Mouse (Mus musculus) embryonic facial prominence, embryonic 14.5 days (tissue): ENCODE measurements around the gene Ccdc69. TPM values are rescaled to one million over a fixed set of nuclear protein-coding genes. Genes with fewer than 3 reads are reported as not detected.
A peak's percentile ranks its signal among the peaks of the same experiment; 100 is the strongest.

Experiments used
- ATAC-seq: fragments of 200-750 bp; cut with Nextera tagmentation; 2 replicates; pipeline ENCODE4 v1.8.0; 2017; ENCODE audit warnings: low read depth, moderate number of reproducible peaks, moderate TSS enrichment
- DNase-seq: peaks from one replicate; pipeline ENCODE4 v3.0.0-alpha.2; 2015; ENCODE audit warnings: low spot score
- H3K27ac ChIP-seq: fragments of 300-500 bp; sonication (generic); replicated peaks from 2 replicates; pipeline ENCODE4 v1.5.1; 2014; ENCODE audit warnings: low read depth, mild to moderate bottlenecking, low read length, moderate library complexity
- H3K27me3 ChIP-seq: fragments of 300-500 bp; sonication (generic); replicated peaks from 2 replicates; pipeline ENCODE4 v1.6.1; 2014; ENCODE audit warnings: low read length; ENCODE audit not compliant: control insufficient read depth, insufficient read depth
- H3K36me3 ChIP-seq: fragments of 300-500 bp; sonication (generic); 2 replicates; pipeline ENCODE4 v1.6.1; 2014; ENCODE audit warnings: low read length, mixed read lengths; ENCODE audit not compliant: control insufficient read depth, insufficient read depth
- H3K4me1 ChIP-seq: fragments of 300-500 bp; sonication (generic); 2 replicates; pipeline ENCODE4 v1.6.1; 2014; ENCODE audit warnings: antibody characterized with exemption, low read length; ENCODE audit not compliant: control insufficient read depth, insufficient read depth
- H3K4me2 ChIP-seq: fragments of 300-500 bp; sonication (generic); 2 replicates; pipeline ENCODE4 v1.6.1; 2014; ENCODE audit warnings: low read depth, mild to moderate bottlenecking, low read length, moderate library complexity, mixed read lengths
- H3K4me3 ChIP-seq: fragments of 300-500 bp; sonication (generic); 2 replicates; pipeline ENCODE4 v1.5.1; 2014; ENCODE audit warnings: low read depth, mild to moderate bottlenecking, low read length
- H3K9ac ChIP-seq: fragments of 300-500 bp; sonication (generic); 2 replicates; pipeline ENCODE4 v1.6.1; 2014; ENCODE audit warnings: low read depth, mild to moderate bottlenecking, low read length, moderate library complexity, mixed read lengths
- H3K9me3 ChIP-seq: fragments of 300-500 bp; sonication (generic); 2 replicates; pipeline ENCODE4 v1.6.1; 2016; ENCODE audit warnings: low read length; ENCODE audit not compliant: control insufficient read depth
- WGBS: fragments of 180-500 bp; shearing (Covaris S2); extraction: QIAGEN DNeasy Blood & Tissue Kit; methylation state at CpG from one replicate; pipeline ENCODE4 v1.1.7; 2014; 5-methylcytosine and 5-hydroxymethylcytosine counted together
- polyA plus RNA-seq: library from polyadenylated mRNA; unstranded; fragments of >200 nt; fragmentation: Nextera tagmentation; extraction: Ambion mirVana; gene quantifications from 2 replicates; pipeline ENCODE4 v1.2.1, GENCODE M21; 2014

The Ccdc69 gene
- polyA plus RNA-seq, 1 experiment from 2014 or later = 2.7 TPM

GRCm38 (mm10) chr11:55025896-55026295 lies 52.0 kb downstream of the Ccdc69 start:
- Histone ChIP-seq H3K27ac (no peak overlapping the region; the same call in 1 of the 2 replicates), H3K27me3 (no peaks in the 10 kb centered on the region), H3K9ac (no peak overlapping the region), H3K4me1 (peaks cover 66% of the 10 kb centered on the region), H3K4me3 (no peak overlapping the region), H3K4me2 (no peak overlapping the region), H3K9me3 (no peaks in the 10 kb centered on the region), H3K36me3 (peaks cover 20% of the 10 kb centered on the region)
- no peak for DNase-seq
- 70% methylated on average over 4 of the region's 4 CpGs for WGBS
- no peak for ATAC-seq

- Histone ChIP-seq H3K9ac (peak overlapping the region; percentile 47), H3K4me2 (peak overlapping the region; percentile 43), H3K9me3 (no peaks in the 10 kb centered on the region), H3K36me3 (peaks cover 43% of the 10 kb centered on the region), H3K4me3 (0 out of 2 replicates have a peak overlapping the region, but pooled peaks have one; percentile 2), H3K27me3 (no peaks in the 10 kb centered on the region), H3K27ac (peak overlapping the region; percentile 99), H3K4me1 (peaks cover 58% of the 10 kb centered on the region)
- no peak for DNase-seq
- WGBS = 44% methylated on average over 3 of the region's 3 CpGs
- ATAC-seq = peak; percentile 7; the same call in 1 of the 2 replicates
These were observed 54.3 kb downstream of the Ccdc69 start for GRCm38 (mm10) chr11:55023583-55023982.

GRCm38 (mm10) chr11:55023049-55023564 lies 54.8 kb downstream of the Ccdc69 start:
- H3K27ac ChIP-seq = peak overlapping the region; percentile 99

DNA sequence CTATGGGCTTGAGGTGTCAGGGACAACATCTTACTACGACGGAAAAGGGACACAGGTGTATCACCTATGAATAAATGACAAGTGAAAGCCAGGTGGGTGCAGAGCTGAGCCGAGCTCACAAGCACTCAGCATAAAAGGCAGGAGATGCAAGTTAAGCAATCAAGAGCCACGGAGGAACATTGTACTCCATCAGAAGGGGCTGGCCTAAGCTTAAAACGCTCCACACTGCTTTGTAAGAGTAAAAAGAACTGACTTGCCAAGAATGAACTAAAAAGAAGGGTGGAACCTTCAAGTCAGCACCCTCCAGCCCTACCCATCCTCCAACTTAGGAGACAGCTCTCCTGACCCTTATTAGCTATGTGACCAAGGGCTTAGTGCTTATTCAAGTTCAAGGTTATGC lies 55.4 kb downstream of the Ccdc69 start:
- H3K4me1 ChIP-seq = peaks cover 49% of the 10 kb centered on the region
- no peaks in the 10 kb centered on the region for H3K9me3 ChIP-seq
- H3K27me3 ChIP-seq = no peaks in the 10 kb centered on the region
- peak; percentile 40 for DNase-seq
- H3K4me2 ChIP-seq = peak overlapping the region; percentile 43
- 52% methylated on average over 5 of the region's 5 CpGs for WGBS
- H3K27ac ChIP-seq = peak overlapping the region; percentile 99
- H3K4me3 ChIP-seq = no peak overlapping the region
- no peak for ATAC-seq
- 0 out of 2 replicates have a peak overlapping the region, but pooled peaks have one; percentile 21 for H3K9ac ChIP-seq
- H3K36me3 ChIP-seq = peaks cover 54% of the 10 kb centered on the region

More at GRCm38 (mm10) chr11:55023049-55023564, 54.8 kb downstream of the Ccdc69 start:
- H3K27me3 ChIP-seq = no peaks in the 10 kb centered on the region
- ATAC-seq (peak; percentile 90), DNase-seq (peak; percentile 98)
- peaks cover 48% of the 10 kb centered on the region for H3K36me3 ChIP-seq
- no peaks in the 10 kb centered on the region for H3K9me3 ChIP-seq
- H3K4me2 ChIP-seq = peak overlapping the region; percentile 43
- no peak overlapping the region for H3K4me3 ChIP-seq
- H3K9ac ChIP-seq = peak overlapping the region; percentile 47
- WGBS = 1% methylated on average over 10 of the region's 10 CpGs
- peaks cover 55% of the 10 kb centered on the region for H3K4me1 ChIP-seq

DNA sequence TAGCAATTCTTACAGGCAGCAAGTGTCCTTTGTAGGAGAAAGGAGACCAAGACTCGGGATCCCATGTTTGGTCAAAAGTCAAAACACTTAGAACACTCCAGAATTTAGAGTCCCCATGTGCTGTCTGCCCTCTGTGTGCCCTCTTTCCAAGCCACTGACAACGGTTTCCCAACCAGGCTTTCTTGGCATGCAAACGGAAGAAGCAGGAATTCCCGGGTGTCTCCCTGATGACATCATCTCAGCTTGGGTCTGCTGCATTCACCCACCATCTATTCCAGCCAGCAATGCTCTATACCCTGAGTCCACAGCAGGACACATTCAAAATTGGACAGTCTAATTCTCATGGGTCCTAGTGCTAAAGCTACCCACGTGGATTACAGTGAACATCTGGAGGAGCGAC lies 56.1 kb downstream of the Ccdc69 start:
- Histone ChIP-seq H3K27ac (peak overlapping the region; percentile 99), H3K4me3 (no peak overlapping the region), H3K4me1 (peaks cover 46% of the 10 kb centered on the region), H3K4me2 (no peak overlapping the region), H3K27me3 (no peaks in the 10 kb centered on the region), H3K9ac (no peak overlapping the region), H3K36me3 (peaks cover 54% of the 10 kb centered on the region), H3K9me3 (no peaks in the 10 kb centered on the region)
- ATAC-seq (no peak), DNase-seq (peak; percentile 17)
- WGBS = 44% methylated on average over 6 of the region's 6 CpGs

- ATAC-seq (no peak), DNase-seq (no peak)
- Histone ChIP-seq H3K4me3 (no peak overlapping the region), H3K27ac (no peak overlapping the region), H3K9ac (no peak overlapping the region), H3K36me3 (peaks cover 51% of the 10 kb centered on the region), H3K4me1 (peaks cover 44% of the 10 kb centered on the region), H3K27me3 (no peaks in the 10 kb centered on the region), H3K9me3 (no peaks in the 10 kb centered on the region), H3K4me2 (no peak overlapping the region)
These were observed 56.5 kb downstream of the Ccdc69 start for GRCm38 (mm10) chr11:55021458-55021857.

GRCm38 (mm10) chr11:55019711-55020110 lies 58.2 kb downstream of the Ccdc69 start:
- H3K9ac ChIP-seq = no peak overlapping the region
- H3K4me2 ChIP-seq = no peak overlapping the region
- no peak overlapping the region for H3K4me3 ChIP-seq
- WGBS = 84% methylated on average over 2 of the region's 2 CpGs
- ATAC-seq = no peak
- peaks cover 52% of the 10 kb centered on the region for H3K36me3 ChIP-seq
- H3K27me3 ChIP-seq = no peaks in the 10 kb centered on the region
- no peak for DNase-seq
- no peaks in the 10 kb centered on the region for H3K9me3 ChIP-seq
- no peak overlapping the region for H3K27ac ChIP-seq
- peaks cover 38% of the 10 kb centered on the region for H3K4me1 ChIP-seq

DNA sequence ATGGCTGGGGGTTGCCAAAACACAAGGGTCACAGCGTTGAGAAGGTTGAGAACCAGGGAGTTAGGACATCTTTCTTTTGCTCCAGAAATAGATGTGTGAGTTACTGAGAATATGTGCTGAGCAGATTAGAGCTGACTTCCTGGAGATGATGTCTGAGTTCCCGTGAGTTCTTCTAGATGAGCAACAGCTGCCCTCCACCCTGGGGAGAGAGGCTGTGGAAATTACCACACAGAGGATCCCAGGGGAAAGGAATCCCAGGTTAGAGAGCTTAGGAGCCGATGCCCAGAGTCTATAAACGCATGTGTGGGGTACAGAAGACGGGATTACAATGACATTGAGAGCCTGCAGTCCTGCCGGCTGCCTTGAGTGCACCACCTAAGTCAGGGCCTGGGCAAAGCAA lies 59.9 kb downstream of the Ccdc69 start:
- peaks cover 69% of the 10 kb centered on the region for H3K36me3 ChIP-seq

DNA sequence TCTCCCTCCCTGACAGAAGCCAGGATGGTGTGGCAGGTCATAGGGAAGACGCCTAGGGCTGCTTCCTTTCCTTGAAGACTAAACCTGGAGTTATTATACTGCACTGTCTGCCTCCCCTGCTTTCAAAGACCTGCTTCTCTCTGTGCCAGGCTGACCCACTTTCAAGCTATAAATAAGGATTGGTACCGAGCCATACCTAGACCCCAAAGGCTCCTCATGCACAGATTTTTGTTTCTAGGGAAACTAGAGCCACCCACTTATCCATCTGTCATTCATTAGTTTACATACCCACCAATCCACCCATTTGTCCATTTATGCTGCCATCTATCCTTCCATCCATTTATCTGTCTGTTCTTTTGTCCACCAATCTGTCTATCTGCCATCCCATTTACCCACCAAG lies 60.7 kb downstream of the Ccdc69 start:
- ATAC-seq (no peak), DNase-seq (no peak)
- no peaks in the 10 kb centered on the region for H3K9me3 ChIP-seq
- no peak overlapping the region for H3K4me2 ChIP-seq
- no peak overlapping the region for H3K27ac ChIP-seq
- H3K27me3 ChIP-seq = no peaks in the 10 kb centered on the region
- H3K9ac ChIP-seq = no peak overlapping the region
- 81% methylated on average over 2 of the region's 2 CpGs for WGBS
- H3K4me1 ChIP-seq = peaks cover 14% of the 10 kb centered on the region
- no peak overlapping the region for H3K4me3 ChIP-seq
- H3K36me3 ChIP-seq = peaks cover 78% of the 10 kb centered on the region

More for the DNA sequence above, 59.9 kb downstream of the Ccdc69 start:
- Histone ChIP-seq H3K27ac (no peak overlapping the region), H3K4me1 (peaks cover 22% of the 10 kb centered on the region), H3K4me3 (no peak overlapping the region), H3K9me3 (no peaks in the 10 kb centered on the region), H3K27me3 (no peaks in the 10 kb centered on the region), H3K4me2 (no peak overlapping the region), H3K9ac (no peak overlapping the region)
- no peak for ATAC-seq
- 55% methylated on average over 6 of the region's 6 CpGs for WGBS
- DNase-seq = no peak
